Mouse (Mus musculus) midbrain, embryonic 14.5 days (tissue): ENCODE results near the gene Parm1. TPM values are rescaled to one million over a fixed set of nuclear protein-coding genes. Genes with fewer than 3 reads are reported as not detected.

ENCODE experiments used
- ATAC-seq: fragments of 200-750 bp; cut with Nextera tagmentation; 2 replicates; pipeline ENCODE4 v1.8.0; 2017; ENCODE audit warnings: moderate number of reproducible peaks, moderate library complexity; ENCODE audit not compliant: low FRiP score, low TSS enrichment
- DNase-seq: peaks from one replicate; pipeline ENCODE4 v3.0.0-alpha.2; 2015
- H3K27ac ChIP-seq: fragments of 300-500 bp; sonication (generic); replicated peaks from 2 replicates; pipeline ENCODE4 v1.5.1; 2014; ENCODE audit warnings: mild to moderate bottlenecking, low read depth, low read length, moderate library complexity
- H3K27me3 ChIP-seq: fragments of 300-500 bp; sonication (generic); 2 replicates; pipeline ENCODE4 v1.6.1; 2014; ENCODE audit warnings: low read length, control low read depth, mixed read lengths; ENCODE audit not compliant: control insufficient read depth, insufficient read depth
- H3K36me3 ChIP-seq: fragments of 300-500 bp; sonication (generic); 2 replicates; pipeline ENCODE4 v1.6.1; 2014; ENCODE audit warnings: low read length, control low read depth; ENCODE audit not compliant: control insufficient read depth, insufficient read depth
- H3K4me1 ChIP-seq: fragments of 300-500 bp; sonication (generic); 2 replicates; pipeline ENCODE4 v1.6.1; 2014; ENCODE audit warnings: mild to moderate bottlenecking, antibody characterized with exemption, low read length, control low read depth; ENCODE audit not compliant: control insufficient read depth, insufficient read depth
- H3K4me2 ChIP-seq: fragments of 300-500 bp; sonication (generic); 2 replicates; pipeline ENCODE4 v1.6.1; 2014; ENCODE audit warnings: mild to moderate bottlenecking, low read length, moderate library complexity
- H3K4me3 ChIP-seq: fragments of 300-500 bp; sonication (generic); replicated peaks from 2 replicates; pipeline ENCODE4 v1.5.1; 2014; ENCODE audit warnings: low read depth, low read length
- H3K9ac ChIP-seq: fragments of 300-500 bp; sonication (generic); replicated peaks from 2 replicates; pipeline ENCODE4 v1.6.1; 2014; ENCODE audit warnings: mild to moderate bottlenecking, low read length, moderate library complexity
- H3K9me3 ChIP-seq: fragments of 300-500 bp; sonication (generic); 2 replicates; pipeline ENCODE4 v1.6.1; 2016; ENCODE audit warnings: low read length, control low read depth, mixed read lengths; ENCODE audit not compliant: control insufficient read depth
- WGBS: fragments of 180-500 bp; shearing (Covaris S2); extraction: QIAGEN DNeasy Blood & Tissue Kit; methylation state at CpG from one replicate; pipeline ENCODE4 v1.1.7; 2014; 5-methylcytosine and 5-hydroxymethylcytosine counted together
- polyA plus RNA-seq: library from polyadenylated mRNA; unstranded; fragments of >200 nt; fragmentation: Nextera tagmentation; extraction: Ambion mirVana; gene quantifications from 2 replicates; pipeline ENCODE4 v1.2.1, GENCODE M21; 2014

Parm1 gene
- polyA plus RNA-seq = 3.1 and 5.1 TPM in 2 replicates

DNA sequence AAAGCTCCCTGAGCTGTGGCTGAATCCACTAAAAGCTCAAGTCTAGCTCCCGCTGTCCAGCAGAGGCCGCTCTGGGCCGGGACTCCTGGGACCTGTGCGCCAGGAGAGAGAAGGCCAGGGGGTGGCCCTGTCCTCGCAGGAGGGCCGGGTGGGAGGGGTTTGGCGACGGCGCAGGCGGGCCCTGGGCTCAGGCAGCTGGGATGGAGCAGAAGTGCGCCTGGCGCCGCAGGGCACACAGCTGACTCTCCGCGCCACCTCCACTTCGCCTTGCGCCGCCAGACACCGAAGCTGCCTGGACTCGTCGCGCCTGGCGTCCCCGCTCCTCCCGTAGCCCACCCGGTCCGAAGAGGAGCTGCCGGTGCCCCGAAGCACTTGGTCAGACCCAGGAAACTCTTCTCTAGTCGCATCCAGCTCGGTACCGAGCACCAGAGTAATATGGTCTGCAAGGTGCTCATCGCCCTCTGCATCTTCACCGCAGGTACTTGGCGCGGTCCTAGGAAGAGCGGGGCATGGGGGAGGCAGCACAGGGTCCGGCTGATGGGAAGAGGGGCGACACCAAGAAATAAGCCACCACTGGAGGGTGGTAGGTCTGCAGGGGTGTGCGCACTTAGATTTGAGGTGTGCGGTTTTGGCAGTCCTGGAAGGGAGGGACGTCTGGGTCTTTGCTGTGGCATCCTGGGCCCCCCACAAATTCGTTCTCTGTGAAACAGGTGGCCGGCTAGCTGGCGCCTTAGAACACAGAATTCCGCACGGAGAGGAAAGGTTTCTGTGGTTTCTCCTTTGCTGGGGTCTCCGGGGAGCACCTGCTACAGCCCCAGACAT is at the start of gene Parm1:
Parm1 (plus strand) TSS at position 136 of the 822 bp plus-strand sequence.
- peaks cover 16% of the 10 kb centered on the region for H3K4me1 ChIP-seq
- no peak within 1 kb of the TSS for H3K27ac ChIP-seq
- DNase-seq = peak; percentile 90
- peak within 1 kb of the TSS; percentile 52 for H3K4me3 ChIP-seq
- ATAC-seq = peak; percentile 94
- peaks cover 12% of the 10 kb centered on the region for H3K27me3 ChIP-seq
- no peaks in the 10 kb centered on the region for H3K9me3 ChIP-seq
- no peaks in the 10 kb centered on the region for H3K36me3 ChIP-seq
- WGBS = under 1% methylated on average over 48 of the region's 48 CpGs
- peak within 1 kb of the TSS; percentile 50 for H3K9ac ChIP-seq
- peak within 1 kb of the TSS; percentile 99 for H3K4me2 ChIP-seq

DNA sequence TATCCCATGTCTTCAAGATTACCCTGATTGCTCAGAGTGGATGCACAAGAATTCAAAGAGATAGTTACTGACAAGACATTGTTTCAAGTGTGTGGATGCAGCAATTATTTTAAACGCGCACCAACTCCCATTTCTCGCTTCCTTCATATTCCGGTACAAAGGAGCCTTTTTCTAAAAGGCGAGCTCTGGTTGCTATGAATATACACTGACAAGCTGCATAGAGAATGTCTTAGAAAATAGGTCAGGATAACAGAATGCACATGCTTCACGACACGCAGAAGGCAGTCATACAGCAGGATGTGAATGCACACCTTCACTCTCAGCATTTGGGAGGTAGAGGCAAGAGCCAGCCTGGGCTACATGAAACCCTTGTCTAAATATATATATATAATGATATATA is 42.2 kb upstream of the Parm1 start:
- H3K27me3 ChIP-seq = no peaks in the 10 kb centered on the region
- 97% methylated on average over 7 of the region's 7 CpGs for WGBS

DNA sequence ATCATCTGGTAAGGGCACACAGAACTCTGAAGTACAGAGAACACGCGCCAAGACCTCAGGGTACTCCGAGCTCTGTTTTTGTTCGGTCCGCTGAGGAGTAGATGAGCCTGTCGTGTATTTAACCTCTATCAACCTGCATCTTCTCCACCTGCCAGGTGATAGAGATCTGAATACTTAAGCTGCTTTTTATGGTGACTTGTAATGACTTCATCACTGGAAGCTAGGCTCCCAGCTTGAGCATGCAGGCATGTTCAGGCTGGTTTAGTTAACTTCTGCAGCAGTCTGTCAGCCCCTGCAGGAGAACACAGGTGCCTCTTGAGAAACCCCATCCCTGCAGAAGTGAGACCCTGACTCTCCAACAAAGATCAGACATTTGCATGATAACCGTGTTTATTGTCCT is 40.6 kb upstream of the Parm1 start:
- Histone ChIP-seq H3K36me3 (no peaks in the 10 kb centered on the region), H3K27ac (no peak overlapping the region), H3K9me3 (no peaks in the 10 kb centered on the region), H3K4me2 (no peak overlapping the region), H3K27me3 (no peaks in the 10 kb centered on the region), H3K9ac (no peak overlapping the region), H3K4me3 (no peak overlapping the region), H3K4me1 (no peaks in the 10 kb centered on the region)
- ATAC-seq (no peak), DNase-seq (no peak)
- WGBS = 90% methylated on average over 7 of the region's 7 CpGs

More for the DNA sequence above, 42.2 kb upstream of the Parm1 start:
- H3K4me1 ChIP-seq = no peaks in the 10 kb centered on the region
- H3K27ac ChIP-seq = no peak overlapping the region
- H3K4me2 ChIP-seq = no peak overlapping the region
- ATAC-seq = no peak
- no peak overlapping the region for H3K4me3 ChIP-seq
- no peaks in the 10 kb centered on the region for H3K36me3 ChIP-seq
- no peaks in the 10 kb centered on the region for H3K9me3 ChIP-seq
- DNase-seq = no peak
- H3K9ac ChIP-seq = no peak overlapping the region

DNA sequence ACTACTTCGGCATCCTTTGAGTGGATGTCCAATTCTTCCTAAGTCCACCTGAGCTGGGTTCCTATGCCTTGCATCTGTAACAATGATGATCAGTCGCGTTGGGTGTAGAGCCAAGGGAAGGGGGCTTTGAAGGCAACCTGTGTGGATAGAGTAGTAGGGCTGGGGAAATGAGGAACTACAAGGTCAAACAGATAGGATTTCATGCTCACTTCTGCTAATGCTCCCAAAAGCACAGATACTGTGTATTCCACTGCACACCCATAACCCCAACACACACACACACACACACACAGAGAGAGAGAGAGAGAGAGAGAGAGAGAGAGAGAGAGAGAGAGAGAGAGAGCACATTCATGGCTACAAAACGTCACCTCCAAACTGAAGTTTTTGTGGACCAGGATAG is 38.7 kb upstream of the Parm1 start:
- Histone ChIP-seq H3K27ac (no peak overlapping the region), H3K9ac (no peak overlapping the region), H3K36me3 (no peaks in the 10 kb centered on the region), H3K27me3 (no peaks in the 10 kb centered on the region), H3K4me3 (no peak overlapping the region), H3K4me2 (no peak overlapping the region), H3K4me1 (no peaks in the 10 kb centered on the region), H3K9me3 (no peaks in the 10 kb centered on the region)
- ATAC-seq (no peak), DNase-seq (no peak)
- WGBS = 94% methylated on average over 4 of the region's 4 CpGs

DNA sequence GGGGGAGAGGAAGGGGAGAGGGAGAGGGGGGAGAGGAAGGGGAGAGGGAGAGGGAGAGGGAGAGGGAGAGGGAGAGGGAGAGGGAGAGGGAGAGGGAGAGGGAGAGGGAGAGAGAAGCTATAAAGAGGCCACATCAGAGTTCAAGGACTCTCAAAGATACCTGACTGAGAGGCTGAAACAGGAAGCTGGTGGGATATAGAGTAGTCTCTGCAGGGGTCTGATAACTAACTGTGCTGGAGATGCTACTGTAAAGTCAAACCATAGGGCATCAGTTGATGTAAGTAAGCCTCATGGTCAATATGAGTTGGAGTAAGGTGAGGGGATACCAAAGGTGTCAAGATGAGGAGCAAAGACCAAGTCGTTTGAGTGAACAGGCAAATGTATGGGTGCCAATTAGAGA is 37.3 kb upstream of the Parm1 start:
- DNase-seq (no peak), ATAC-seq (no peak)
- Histone ChIP-seq H3K27ac (no peak overlapping the region), H3K4me2 (no peak overlapping the region), H3K4me3 (no peak overlapping the region), H3K27me3 (no peaks in the 10 kb centered on the region), H3K36me3 (no peaks in the 10 kb centered on the region), H3K9me3 (no peaks in the 10 kb centered on the region), H3K9ac (no peak overlapping the region), H3K4me1 (no peaks in the 10 kb centered on the region)
- 81% methylated on average over 1 of the region's 1 CpGs for WGBS

DNA sequence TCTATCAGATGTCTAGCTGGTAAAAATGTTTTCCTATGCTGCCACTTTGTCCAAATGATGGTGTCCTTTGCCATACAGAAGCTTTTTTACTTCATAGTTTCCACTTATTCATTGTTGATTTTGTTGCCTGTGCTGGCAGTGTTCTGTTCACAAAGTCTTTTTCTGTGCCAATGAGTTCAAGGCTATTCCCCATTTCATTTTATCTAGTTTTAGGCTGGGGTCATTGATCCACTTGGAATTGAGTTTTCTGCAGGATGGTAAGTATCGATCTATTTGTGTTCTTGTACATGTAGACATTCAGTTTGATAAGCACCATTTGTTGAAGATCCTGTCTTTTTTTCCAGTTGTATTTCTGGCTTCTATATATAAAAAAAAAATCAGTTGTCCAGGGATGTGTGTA is 33.1 kb upstream of the Parm1 start:
- no peaks in the 10 kb centered on the region for H3K9me3 ChIP-seq

DNA sequence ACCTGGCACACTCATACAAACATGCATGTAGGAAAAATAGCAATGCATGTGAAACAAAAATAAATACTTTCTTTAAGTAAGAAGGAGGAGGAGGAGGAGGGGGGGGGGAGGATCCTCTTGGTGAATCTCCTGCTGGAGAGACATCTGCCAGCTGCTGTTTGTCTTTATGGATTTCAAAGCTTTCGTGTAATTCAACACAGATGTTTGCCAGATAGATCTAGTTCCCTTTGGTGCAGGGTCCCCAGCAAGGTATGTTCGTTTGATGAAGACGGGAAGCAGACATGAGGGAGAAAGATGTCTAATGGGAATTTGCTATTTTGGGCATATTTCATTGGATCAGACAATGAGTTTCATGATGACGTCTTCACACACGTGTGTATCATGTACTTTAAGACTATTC is 23.0 kb upstream of the Parm1 start:
- no peak overlapping the region for H3K4me3 ChIP-seq
- peak; percentile 7 for DNase-seq
- H3K36me3 ChIP-seq = no peaks in the 10 kb centered on the region
- no peak for ATAC-seq
- H3K4me2 ChIP-seq = no peak overlapping the region
- H3K9me3 ChIP-seq = no peaks in the 10 kb centered on the region
- H3K4me1 ChIP-seq = no peaks in the 10 kb centered on the region
- 83% methylated on average over 5 of the region's 5 CpGs for WGBS
- no peak overlapping the region for H3K9ac ChIP-seq
- no peaks in the 10 kb centered on the region for H3K27me3 ChIP-seq
- no peak overlapping the region for H3K27ac ChIP-seq

More for the DNA sequence above, 33.1 kb upstream of the Parm1 start:
- Histone ChIP-seq H3K27me3 (no peaks in the 10 kb centered on the region), H3K27ac (no peak overlapping the region), H3K9ac (no peak overlapping the region), H3K4me2 (no peak overlapping the region), H3K4me1 (no peaks in the 10 kb centered on the region), H3K4me3 (no peak overlapping the region), H3K36me3 (no peaks in the 10 kb centered on the region)
- WGBS = 98% methylated on average over 1 of the region's 1 CpGs
- ATAC-seq (no peak), DNase-seq (no peak)

DNA sequence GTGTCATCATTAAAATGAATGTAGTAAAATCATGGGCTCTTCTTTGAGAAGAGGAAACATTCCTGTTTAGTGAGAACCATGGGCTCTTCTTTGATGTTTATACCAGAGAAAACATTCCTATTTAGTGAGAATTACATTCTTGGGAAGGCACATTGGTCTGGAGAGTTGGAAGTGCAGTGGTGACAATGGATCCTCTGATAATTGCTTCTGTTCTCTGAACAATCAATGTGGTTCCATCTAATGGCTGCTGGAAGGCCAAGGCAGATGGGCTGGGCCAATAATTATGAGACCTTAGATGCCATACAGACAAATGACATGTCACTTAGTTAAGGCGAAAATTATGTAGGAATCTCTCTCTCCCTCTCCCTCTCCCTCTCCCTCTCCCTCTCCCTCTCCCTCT is 16.1 kb upstream of the Parm1 start:
- no peaks in the 10 kb centered on the region for H3K4me1 ChIP-seq
- DNase-seq = no peak
- 81% methylated on average over 1 of the region's 1 CpGs for WGBS
- no peak overlapping the region for H3K4me3 ChIP-seq
- no peak overlapping the region for H3K4me2 ChIP-seq
- H3K27ac ChIP-seq = no peak overlapping the region
- no peaks in the 10 kb centered on the region for H3K27me3 ChIP-seq
- no peaks in the 10 kb centered on the region for H3K36me3 ChIP-seq
- no peaks in the 10 kb centered on the region for H3K9me3 ChIP-seq
- no peak for ATAC-seq
- H3K9ac ChIP-seq = no peak overlapping the region

DNA sequence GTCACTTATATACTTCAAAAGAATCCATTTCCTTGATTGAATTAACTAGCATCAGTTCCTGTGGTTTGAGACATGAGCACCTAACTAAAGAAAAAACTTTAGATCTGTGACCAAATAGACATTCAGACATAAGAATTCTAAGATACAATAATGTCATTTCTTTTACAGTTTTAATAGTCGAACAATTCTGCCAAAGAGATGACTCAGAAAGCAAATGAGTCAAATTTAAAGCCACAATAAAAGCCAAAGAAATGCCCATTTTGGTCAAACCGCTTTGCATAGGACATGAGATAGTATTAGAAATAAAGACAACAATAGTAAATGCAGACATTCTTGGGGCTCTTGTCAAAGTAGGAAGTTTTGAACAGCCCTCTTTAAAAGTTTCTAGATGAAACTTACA is 15.0 kb upstream of the Parm1 start:
- H3K9ac ChIP-seq = no peak overlapping the region
- DNase-seq (no peak), ATAC-seq (no peak)
- H3K4me2 ChIP-seq = no peak overlapping the region
- WGBS = 89% methylated on average over 2 of the region's 2 CpGs
- no peak overlapping the region for H3K27ac ChIP-seq
- H3K27me3 ChIP-seq = no peaks in the 10 kb centered on the region
- H3K4me1 ChIP-seq = no peaks in the 10 kb centered on the region
- no peaks in the 10 kb centered on the region for H3K9me3 ChIP-seq
- no peaks in the 10 kb centered on the region for H3K36me3 ChIP-seq
- H3K4me3 ChIP-seq = no peak overlapping the region
